Mouse (Mus musculus) liver, embryonic 14.5 days (tissue): ENCODE measurements around the gene Espn. TPM values are rescaled to one million over a fixed set of nuclear protein-coding genes. Genes with fewer than 3 reads are reported as not detected.

Experiments used
- ATAC-seq: fragments of 200-750 bp; cut with Nextera tagmentation; 2 replicates; pipeline ENCODE4 v1.8.0; 2017; ENCODE audit warnings: moderate number of reproducible peaks, mild to moderate bottlenecking, moderate library complexity; ENCODE audit not compliant: insufficient read depth
- DNase-seq, 3 experiments: peaks; one replicate each; pipeline ENCODE4 v3.0.0-alpha.2; 2012 to 2013; ENCODE audit warnings: low read depth in 3 of 3, low spot score in 3 of 3
- H3K27ac ChIP-seq: fragments of 300-500 bp; sonication (generic); 2 replicates; pipeline ENCODE4 v1.5.1; 2014; ENCODE audit warnings: moderate library complexity, mild to moderate bottlenecking, control low read depth, inconsistent platforms
- H3K27me3 ChIP-seq: fragments of 300-500 bp; sonication (generic); 2 replicates; pipeline ENCODE4 v1.6.1; 2014; ENCODE audit warnings: mild to moderate bottlenecking, low read length, moderate library complexity; ENCODE audit not compliant: control insufficient read depth, insufficient read depth
- H3K36me3 ChIP-seq: fragments of 300-500 bp; sonication (generic); replicated peaks from 2 replicates; pipeline ENCODE4 v1.6.1; 2014; ENCODE audit warnings: low read depth; ENCODE audit not compliant: control insufficient read depth, insufficient read depth
- H3K4me1 ChIP-seq, 2 experiments: fragments of 200-500 bp in 1 of 2; fragments of 300-500 bp in 1 of 2; sonication (generic) in 1 of 2; replicated peaks; 2 replicates each; pipeline ENCODE4 v1.6.1; 2012 to 2014; ENCODE audit warnings: antibody characterized with exemption in 1 of 2, inconsistent platforms in 1 of 2, low read length in 1 of 2; ENCODE audit not compliant: control insufficient read depth in 2 of 2, insufficient read depth in 2 of 2
- H3K4me2 ChIP-seq: fragments of 300-500 bp; sonication (generic); 2 replicates; pipeline ENCODE4 v1.6.1; 2014; ENCODE audit warnings: low read depth, mild to moderate bottlenecking, control low read depth, moderate library complexity
- H3K4me3 ChIP-seq, 2 experiments: fragments of 200-500 bp in 1 of 2; fragments of 300-500 bp in 1 of 2; sonication (generic) in 1 of 2; 2 replicates each; pipeline ENCODE4 v1.5.1; 2012 to 2014; ENCODE audit warnings: low read depth in 2 of 2, low read length in 2 of 2, mild to moderate bottlenecking in 2 of 2, control low read depth in 1 of 2, inconsistent platforms in 1 of 2, moderate library complexity in 1 of 2; ENCODE audit not compliant: insufficient read depth in 1 of 2
- H3K9ac ChIP-seq: fragments of 300-500 bp; sonication (generic); replicated peaks from 2 replicates; pipeline ENCODE4 v1.6.1; 2014; ENCODE audit warnings: mild to moderate bottlenecking, control low read depth, moderate library complexity
- H3K9me3 ChIP-seq: fragments of 300-500 bp; sonication (generic); 2 replicates; pipeline ENCODE4 v1.6.1; 2016; ENCODE audit warnings: low read length, mixed read lengths; ENCODE audit not compliant: control insufficient read depth
- CTCF ChIP-seq: IDR thresholded peaks from 2 replicates; pipeline ENCODE4 v1.5.1; 2016; ENCODE audit warnings: antibody characterized with exemption, low read depth, control low read depth
- EP300 ChIP-seq: IDR thresholded peaks from 2 replicates; pipeline ENCODE4 v1.6.1; 2016; ENCODE audit warnings: antibody characterized with exemption, low read depth
- WGBS: fragments of 180-500 bp; shearing (Covaris S2); extraction: QIAGEN DNeasy Blood & Tissue Kit; methylation state at CpG from one replicate; pipeline ENCODE4 v1.1.7; 2014; ENCODE audit not compliant: insufficient replicate concordance; 5-methylcytosine and 5-hydroxymethylcytosine counted together
- polyA plus RNA-seq, 2 experiments: library from polyadenylated mRNA; depleted of rRNA in 1 of 2; stranded (reverse) in 1 of 2; unstranded in 1 of 2; fragments of >200 nt; fragmentation: Nextera tagmentation in 1 of 2; extraction: Ambion mirVana in 1 of 2; gene quantifications; 2 replicates each; pipeline versions ENCODE4 v1.2.1 to v1.2.3; 2012 to 2014

The Espn gene
- polyA plus RNA-seq, 2 experiments, result 1.2 TPM

DNA sequence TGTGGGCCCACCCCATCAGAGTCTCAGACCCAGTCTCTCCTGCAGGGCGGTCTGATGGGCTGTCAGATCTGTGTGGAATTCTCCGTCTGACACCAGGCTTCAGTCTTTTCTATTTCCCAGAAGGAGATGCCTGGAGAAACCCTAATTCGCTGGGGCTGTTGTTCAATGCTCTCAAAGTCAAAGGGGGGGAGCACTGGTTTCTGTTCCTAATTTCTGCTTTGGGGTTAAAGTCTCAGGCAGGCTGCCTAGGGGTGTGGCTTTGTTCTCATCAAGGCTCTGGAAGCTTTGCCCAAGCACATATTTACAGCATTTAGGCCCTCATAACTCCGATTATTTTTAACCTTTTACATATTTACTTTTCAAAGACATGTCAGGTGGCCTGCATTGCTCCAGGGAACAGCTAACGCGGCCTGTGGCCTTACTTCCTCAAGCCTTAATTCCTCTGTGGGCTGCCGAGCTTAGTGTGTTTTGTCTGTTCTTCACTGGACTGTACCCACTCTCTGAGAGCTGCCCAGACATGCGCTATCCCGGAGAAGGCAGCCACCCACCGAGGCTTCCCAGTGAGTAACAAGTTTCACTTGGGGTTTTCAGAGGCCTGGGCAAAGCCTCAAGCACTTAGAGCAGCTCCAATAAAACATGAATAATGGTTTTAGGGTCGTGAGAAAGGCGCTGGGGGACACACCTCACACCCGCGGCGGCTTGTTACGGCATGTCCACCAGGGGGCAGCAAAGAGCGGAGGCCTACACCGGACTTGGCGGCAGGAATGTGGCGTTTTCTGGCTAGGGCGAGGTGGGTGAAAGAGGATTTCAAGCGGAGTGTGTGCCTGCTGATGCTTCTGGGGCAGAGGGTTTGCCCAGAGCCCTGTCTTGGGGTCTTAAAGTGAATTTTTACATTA lies 13.1 kb upstream of the Espn start:
- DNase-seq (no peak), ATAC-seq (no peak)
- 23% methylated on average over 22 of the region's 22 CpGs for WGBS
- no peaks in the 10 kb centered on the region for H3K9me3 ChIP-seq
- no peak overlapping the region for H3K27ac ChIP-seq
- H3K36me3 ChIP-seq, result no peaks in the 10 kb centered on the region
- no peaks in the 10 kb centered on the region; a peak in 1 of 4 replicates for H3K4me1 ChIP-seq
- peaks cover 15% of the 10 kb centered on the region for H3K27me3 ChIP-seq
- H3K4me2 ChIP-seq, result no peak overlapping the region
- peak; percentile 98 for TF ChIP-seq CTCF
- TF ChIP-seq EP300, result no peak
- H3K4me3 ChIP-seq, result no peak overlapping the region
- no peak overlapping the region for H3K9ac ChIP-seq

GRCm38 (mm10) chr4:152162748-152163147 lies 10.6 kb upstream of the Espn start:
- Histone ChIP-seq H3K27me3 (peaks cover 40% of the 10 kb centered on the region), H3K27ac (no peak overlapping the region), H3K9ac (no peak overlapping the region), H3K4me1 (peaks cover 3% of the 10 kb centered on the region in 2 experiments; a peak in 2 of 4 replicates), H3K4me2 (no peak overlapping the region), H3K9me3 (no peaks in the 10 kb centered on the region), H3K4me3 (no peak overlapping the region), H3K36me3 (no peaks in the 10 kb centered on the region)
- no peak for TF ChIP-seq CTCF
- no peak for TF ChIP-seq EP300
- DNase-seq (no peak), ATAC-seq (no peak)
- WGBS, result 63% methylated on average over 2 of the region's 2 CpGs

DNA sequence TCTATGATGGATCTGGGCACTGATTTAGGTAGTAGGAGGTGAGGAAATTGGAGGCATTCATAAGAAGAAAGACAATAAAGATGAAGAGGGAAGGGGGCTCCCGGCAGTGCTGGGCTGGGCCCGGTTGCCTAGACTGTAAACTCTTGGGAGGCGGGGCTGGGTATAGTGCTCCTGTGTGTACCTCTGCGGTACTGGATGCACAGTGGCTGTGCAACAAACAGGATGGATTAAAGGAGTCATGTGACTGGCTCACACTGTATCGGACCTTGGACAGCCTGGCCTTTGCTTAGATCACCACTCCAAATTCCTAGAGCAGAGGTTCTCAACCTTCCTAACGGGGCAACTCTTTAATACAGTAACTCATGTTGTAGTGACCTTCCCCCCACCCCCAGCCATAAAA lies 9.4 kb upstream of the Espn start:
- Histone ChIP-seq H3K27me3 (peaks cover 46% of the 10 kb centered on the region), H3K9ac (no peak overlapping the region)

DNA sequence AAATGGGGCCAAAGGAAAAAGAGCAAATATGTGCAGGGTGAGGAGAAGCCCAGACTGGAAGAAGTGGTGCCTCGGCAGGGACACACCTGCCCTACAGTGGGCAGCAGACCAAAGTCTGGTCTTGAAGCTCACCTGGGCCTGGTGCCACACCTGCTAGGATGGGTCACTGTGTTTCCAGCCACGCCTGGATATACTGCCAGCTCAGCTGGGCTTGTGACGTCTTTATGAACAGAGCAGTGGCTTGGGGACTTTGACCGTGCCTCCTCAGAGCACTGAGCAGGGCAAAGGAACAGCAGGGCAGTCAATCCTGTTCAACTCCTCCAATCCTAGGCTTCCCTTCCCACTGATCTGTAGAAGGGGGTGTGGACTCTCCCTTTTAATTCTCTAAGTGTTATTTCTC lies 8.6 kb upstream of the Espn start:
- ATAC-seq, result no peak
- no peak overlapping the region for H3K27ac ChIP-seq
- no peak overlapping the region for H3K4me2 ChIP-seq

More for the DNA sequence above, 9.4 kb upstream of the Espn start:
- H3K36me3 ChIP-seq, result no peaks in the 10 kb centered on the region
- H3K4me1 ChIP-seq, result peaks cover 3% of the 10 kb centered on the region in 2 experiments; a peak in 2 of 4 replicates
- TF ChIP-seq EP300 (no peak), CTCF (no peak)
- no peak for DNase-seq
- H3K4me2 ChIP-seq, result no peak overlapping the region
- WGBS, result 53% methylated on average over 6 of the region's 6 CpGs
- no peak for ATAC-seq
- no peaks in the 10 kb centered on the region for H3K9me3 ChIP-seq
- no peak overlapping the region for H3K27ac ChIP-seq
- no peak overlapping the region for H3K4me3 ChIP-seq

DNA sequence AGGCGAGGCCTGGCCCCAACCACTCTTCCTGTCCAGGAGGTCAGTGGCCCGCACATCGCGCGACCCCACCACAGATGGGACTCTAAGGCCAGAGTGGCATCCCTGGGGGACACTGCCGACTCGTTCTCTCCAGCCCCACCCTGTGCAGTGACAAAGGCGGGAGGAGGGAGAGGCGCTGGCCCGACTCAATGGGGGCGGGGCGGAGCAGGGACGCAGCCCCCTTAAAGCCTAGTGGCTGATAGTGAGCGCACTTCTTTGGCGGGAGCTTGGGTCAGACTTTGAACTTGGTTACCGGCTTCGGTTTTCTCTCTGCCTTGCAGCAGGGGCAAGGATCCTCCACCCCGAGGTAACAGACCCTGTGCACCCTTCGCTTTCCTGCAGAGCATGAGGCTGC lies 7.1 kb upstream of the Espn start:
- no peak overlapping the region for H3K27ac ChIP-seq
- H3K4me3 ChIP-seq, result peak overlapping the region in 1 of 2 experiments; percentile 42; a peak in 2 of 4 replicates
- peaks cover 46% of the 10 kb centered on the region for H3K27me3 ChIP-seq
- H3K9me3 ChIP-seq, result no peaks in the 10 kb centered on the region
- peak; percentile 3; the same call in 1 of the 2 replicates for TF ChIP-seq CTCF
- no peak for TF ChIP-seq EP300
- DNase-seq (no peak), ATAC-seq (no peak; the same call in 1 of the 2 replicates)
- H3K4me2 ChIP-seq, result peak overlapping the region; percentile 63
- 2% methylated on average over 19 of the region's 19 CpGs for WGBS
- H3K4me1 ChIP-seq, result peaks cover 3 to 5% of the 10 kb centered on the region in 2 experiments; a peak in 2 of 4 replicates
- no peaks in the 10 kb centered on the region for H3K36me3 ChIP-seq
- H3K9ac ChIP-seq, result no peak overlapping the region

More for the DNA sequence above, 8.6 kb upstream of the Espn start:
- no peaks in the 10 kb centered on the region for H3K36me3 ChIP-seq
- TF ChIP-seq CTCF (no peak), EP300 (no peak)
- DNase-seq, result no peak
- no peak overlapping the region for H3K4me3 ChIP-seq
- H3K4me1 ChIP-seq, result peaks cover 3% of the 10 kb centered on the region in 2 experiments; a peak in 2 of 4 replicates
- no peak overlapping the region for H3K9ac ChIP-seq
- H3K9me3 ChIP-seq, result no peaks in the 10 kb centered on the region
- 31% methylated on average over 4 of the region's 4 CpGs for WGBS
- peaks cover 46% of the 10 kb centered on the region for H3K27me3 ChIP-seq
